Mouse (Mus musculus) lung, embryonic 14.5 days (tissue): ENCODE measurements at regions not wholly inside any gene's neighbourhood (a gene's known extent, or its start where the extent isn't known, plus 50 kb on each side); places are given as distances from the start of the nearest gene placed in this dataset.

Source experiments
- ATAC-seq: fragments of 200-750 bp; cut with Nextera tagmentation; 2 replicates; pipeline ENCODE4 v1.8.0; 2017; ENCODE audit warnings: mild to moderate bottlenecking, moderate TSS enrichment, moderate library complexity; ENCODE audit not compliant: insufficient read depth
- DNase-seq: peaks from one replicate; pipeline ENCODE4 v3.0.0-alpha.2; 2015
- H3K27ac ChIP-seq: fragments of 300-500 bp; sonication (generic); 2 replicates; pipeline ENCODE4 v1.5.1; 2014; ENCODE audit warnings: low read depth, mild to moderate bottlenecking, moderate library complexity
- H3K27me3 ChIP-seq: fragments of 300-500 bp; sonication (generic); 2 replicates; pipeline ENCODE4 v1.6.1; 2014; ENCODE audit warnings: low read length, control low read depth; ENCODE audit not compliant: insufficient read depth
- H3K36me3 ChIP-seq: fragments of 300-500 bp; sonication (generic); 2 replicates; pipeline ENCODE4 v1.6.1; 2014; ENCODE audit warnings: control low read depth; ENCODE audit not compliant: insufficient read depth
- H3K4me1 ChIP-seq: fragments of 300-500 bp; sonication (generic); 2 replicates; pipeline ENCODE4 v1.6.1; 2014; ENCODE audit warnings: antibody characterized with exemption, control low read depth; ENCODE audit not compliant: insufficient read depth
- H3K4me2 ChIP-seq: fragments of 300-500 bp; sonication (generic); 2 replicates; pipeline ENCODE4 v1.6.1; 2014; ENCODE audit warnings: mild to moderate bottlenecking
- H3K4me3 ChIP-seq: fragments of 300-500 bp; sonication (generic); 2 replicates; pipeline ENCODE4 v1.5.1; 2014; ENCODE audit warnings: low read depth, low read length
- H3K9ac ChIP-seq: fragments of 300-500 bp; sonication (generic); 2 replicates; pipeline ENCODE4 v1.6.1; 2014
- H3K9me3 ChIP-seq: fragments of 300-500 bp; sonication (generic); 2 replicates; pipeline ENCODE4 v1.6.1; 2016; ENCODE audit warnings: low read depth, low read length, control low read depth
- CTCF ChIP-seq: IDR thresholded peaks from 2 replicates; pipeline ENCODE4 v1.5.1; 2016; ENCODE audit warnings: antibody characterized with exemption, low read depth
- WGBS: fragments of 180-500 bp; shearing (Covaris S2); extraction: QIAGEN DNeasy Blood & Tissue Kit; methylation state at CpG from one replicate; pipeline ENCODE4 v1.1.7; 2014; 5-methylcytosine and 5-hydroxymethylcytosine counted together

GRCm38 (mm10) chr12:112327411-112327810, 161.8 kb upstream of the A530016L24Rik start:
- 83% methylated on average over 8 of the region's 8 CpGs for whole genome bisulfite sequencing
- ATAC-seq (no peak), DNase-seq (no peak)
- H3K9me3 ChIP-seq: no peaks in the 10 kb centered on the region
- no peaks in the 10 kb centered on the region for H3K27me3 ChIP-seq
- no peaks in the 10 kb centered on the region for H3K36me3 ChIP-seq
- H3K4me3 ChIP-seq: no peak overlapping the region
- 0 out of 2 replicates have a peak, but pooled peaks cover 6% of the 10 kb centered on the region for H3K4me1 ChIP-seq
- no peak overlapping the region for H3K4me2 ChIP-seq
- no peak overlapping the region for H3K9ac ChIP-seq
- no peak overlapping the region for H3K27ac ChIP-seq
- TF ChIP-seq CTCF: no peak

- no peak overlapping the region for H3K4me3 ChIP-seq
- H3K27ac ChIP-seq: no peak overlapping the region
- ATAC-seq: peak; percentile 25; the same call in 1 of the 2 replicates
- TF ChIP-seq CTCF: no peak
- H3K36me3 ChIP-seq: no peaks in the 10 kb centered on the region
- H3K27me3 ChIP-seq: no peaks in the 10 kb centered on the region
- 0 out of 2 replicates have a peak, but pooled peaks cover 9% of the 10 kb centered on the region for H3K4me1 ChIP-seq
- peak; percentile 49 for DNase-seq
- no peak overlapping the region for H3K4me2 ChIP-seq
- H3K9me3 ChIP-seq: no peaks in the 10 kb centered on the region
- WGBS: 38% methylated on average over 8 of the region's 8 CpGs
- H3K9ac ChIP-seq: no peak overlapping the region
Observed at GRCm38 (mm10) chr12:112328809-112329575, 160.3 kb upstream of the A530016L24Rik start.

- 17% methylated on average over 18 of the region's 18 CpGs for WGBS
- Histone ChIP-seq H3K27me3 (no peaks in the 10 kb centered on the region), H3K4me1 (peaks cover 17% of the 10 kb centered on the region; the same call in 1 of the 2 replicates), H3K9ac (no peak overlapping the region), H3K9me3 (no peaks in the 10 kb centered on the region), H3K4me2 (peak overlapping the region; percentile 11; the same call in 1 of the 2 replicates), H3K36me3 (no peaks in the 10 kb centered on the region), H3K4me3 (no peak overlapping the region), H3K27ac (no peak overlapping the region)
- DNase-seq: peak; percentile 66
- no peak for TF ChIP-seq CTCF
- no peak for ATAC-seq
Observed at GRCm38 (mm10) chr12:112329701-112330301, 159.4 kb upstream of the A530016L24Rik start.

- ATAC-seq (no peak), DNase-seq (no peak)
- TF ChIP-seq CTCF: no peak
- Histone ChIP-seq H3K9me3 (no peaks in the 10 kb centered on the region), H3K4me3 (no peak overlapping the region), H3K9ac (no peak overlapping the region), H3K27me3 (no peaks in the 10 kb centered on the region), H3K4me1 (peaks cover 17% of the 10 kb centered on the region; the same call in 1 of the 2 replicates), H3K27ac (no peak overlapping the region), H3K4me2 (no peak overlapping the region), H3K36me3 (no peaks in the 10 kb centered on the region)
- WGBS: 49% methylated on average over 5 of the region's 5 CpGs
Observed at GRCm38 (mm10) chr12:112330557-112330956, 158.7 kb upstream of the A530016L24Rik start.

- H3K27ac ChIP-seq: no peak overlapping the region
- H3K36me3 ChIP-seq: no peaks in the 10 kb centered on the region
- H3K4me1 ChIP-seq: peaks cover 17% of the 10 kb centered on the region; the same call in 1 of the 2 replicates
Observed at GRCm38 (mm10) chr12:112331061-112331460, 158.2 kb upstream of the A530016L24Rik start.

GRCm38 (mm10) chr12:112333125-112334079, 155.8 kb upstream of the A530016L24Rik start:
- Histone ChIP-seq H3K4me2 (no peak overlapping the region), H3K36me3 (no peaks in the 10 kb centered on the region), H3K27me3 (0 out of 2 replicates have a peak, but pooled peaks cover 4% of the 10 kb centered on the region), H3K4me1 (peaks cover 17% of the 10 kb centered on the region; the same call in 1 of the 2 replicates), H3K9me3 (no peaks in the 10 kb centered on the region), H3K9ac (no peak overlapping the region), H3K27ac (peak overlapping the region; percentile 26; the same call in 1 of the 2 replicates), H3K4me3 (no peak overlapping the region)
- TF ChIP-seq CTCF: no peak
- ATAC-seq: peak; percentile 51
- peak; percentile 49 for DNase-seq
- 44% methylated on average over 19 of the region's 19 CpGs for WGBS

More at GRCm38 (mm10) chr12:112331061-112331460, 158.2 kb upstream of the A530016L24Rik start:
- TF ChIP-seq CTCF: no peak
- Histone ChIP-seq H3K27me3 (0 out of 2 replicates have a peak, but pooled peaks cover 4% of the 10 kb centered on the region), H3K4me3 (no peak overlapping the region), H3K9me3 (no peaks in the 10 kb centered on the region), H3K4me2 (no peak overlapping the region), H3K9ac (no peak overlapping the region; the same call in 1 of the 2 replicates)
- peak; percentile 16; the same call in 1 of the 2 replicates for ATAC-seq
- DNase-seq: peak; percentile 68
- WGBS: 53% methylated on average over 16 of the region's 16 CpGs
